Mouse (Mus musculus): ENCODE data around the gene Tnfsf15. TPM values are rescaled to one million over a fixed set of nuclear protein-coding genes. Genes with fewer than 3 reads are reported as not detected.

Gene Tnfsf15
- total and polyA plus RNA-seq, 2 experiments from 2014 or later: 0.04 to 0.26 TPM

- Histone ChIP-seq H3K27me3 (ENCODE audit: insufficient read depth, low read length) (no peaks in the 10 kb centered on the region), H3K4me2 (ENCODE audit: low read depth, low read length) (no peak overlapping the region), H3K9ac (replicated peaks; ENCODE audit: low read length) (no peak overlapping the region), H3K27ac (no peak overlapping the region), H3K9me3 (ENCODE audit: low read length) (no peaks in the 10 kb centered on the region), H3K4me1 (ENCODE audit: insufficient read depth, low read length) (no peaks in the 10 kb centered on the region), H3K4me3 (ENCODE audit: low read length) (no peak overlapping the region), H3K36me3 (ENCODE audit: insufficient read depth, low read length) (no peaks in the 10 kb centered on the region)
- DNase-seq (ENCODE audit: low spot score): no peak
- 85% methylated on average over 8 of the region's 8 CpGs for WGBS
- no peak for TF ChIP-seq CTCF (IDR thresholded peaks at IDR 0.05; ENCODE audit: low read depth)
- ATAC-seq: no peak
Observed at GRCm38 (mm10) chr4:63687429-63687828, 57.5 kb downstream of the Tnfsf15 start.

- Histone ChIP-seq H3K4me1 (ENCODE audit: insufficient read depth, low read length) (no peaks in the 10 kb centered on the region), H3K9ac (replicated peaks; ENCODE audit: low read length) (no peak overlapping the region), H3K4me2 (ENCODE audit: low read depth, low read length) (no peak overlapping the region), H3K27me3 (ENCODE audit: insufficient read depth, low read length) (no peaks in the 10 kb centered on the region), H3K4me3 (ENCODE audit: low read length) (no peak overlapping the region), H3K36me3 (ENCODE audit: insufficient read depth, low read length) (no peaks in the 10 kb centered on the region), H3K27ac (no peak overlapping the region), H3K9me3 (ENCODE audit: low read length) (no peaks in the 10 kb centered on the region)
- ATAC-seq (0 out of 2 replicates have a peak, but pooled peaks have one; percentile 18), DNase-seq (ENCODE audit: low spot score) (peak; percentile 40)
- peak; percentile 62 for TF ChIP-seq CTCF (IDR thresholded peaks at IDR 0.05; ENCODE audit: low read depth)
Observed at GRCm38 (mm10) chr4:63686157-63686556, 58.8 kb downstream of the Tnfsf15 start.

- Histone ChIP-seq H3K9ac (replicated peaks; ENCODE audit: low read length) (no peak overlapping the region), H3K36me3 (ENCODE audit: insufficient read depth, low read length) (no peaks in the 10 kb centered on the region), H3K27ac (no peak overlapping the region), H3K27me3 (ENCODE audit: insufficient read depth, low read length) (no peaks in the 10 kb centered on the region), H3K4me1 (ENCODE audit: insufficient read depth, low read length) (no peaks in the 10 kb centered on the region), H3K9me3 (ENCODE audit: low read length) (no peaks in the 10 kb centered on the region), H3K4me3 (ENCODE audit: low read length) (no peak overlapping the region), H3K4me2 (ENCODE audit: low read depth, low read length) (no peak overlapping the region)
- WGBS: 54% methylated on average over 4 of the region's 4 CpGs
- ATAC-seq (no peak), DNase-seq (ENCODE audit: low spot score) (no peak)
- no peak for TF ChIP-seq CTCF (IDR thresholded peaks at IDR 0.05; ENCODE audit: low read depth)
Observed at GRCm38 (mm10) chr4:63685253-63685525, 59.7 kb downstream of the Tnfsf15 start.

GRCm38 (mm10) chr4:63684412-63685252 lies 60.3 kb downstream of the Tnfsf15 start:
- ATAC-seq: no peak
- Histone ChIP-seq H3K4me2 (ENCODE audit: low read depth, low read length) (no peak overlapping the region), H3K27me3 (ENCODE audit: insufficient read depth, low read length) (no peaks in the 10 kb centered on the region), H3K4me3 (ENCODE audit: low read length) (no peak overlapping the region), H3K36me3 (ENCODE audit: insufficient read depth, low read length) (no peaks in the 10 kb centered on the region), H3K4me1 (ENCODE audit: insufficient read depth, low read length) (no peaks in the 10 kb centered on the region), H3K9ac (replicated peaks; ENCODE audit: low read length) (no peak overlapping the region), H3K9me3 (ENCODE audit: low read length) (no peaks in the 10 kb centered on the region), H3K27ac (no peak overlapping the region)
- no peak for DNase-seq (ENCODE audit: low spot score)
- WGBS: 84% methylated on average over 10 of the region's 10 CpGs
- TF ChIP-seq CTCF (IDR thresholded peaks at IDR 0.05; ENCODE audit: low read depth): no peak

GRCm38 (mm10) chr4:63683716-63684115 lies 61.2 kb downstream of the Tnfsf15 start:
- peak; percentile 58 for DNase-seq (ENCODE audit: low spot score)
- 77% methylated on average over 6 of the region's 6 CpGs for WGBS

GRCm38 (mm10) chr4:63683056-63683455 lies 61.9 kb downstream of the Tnfsf15 start:
- Histone ChIP-seq H3K9me3 (ENCODE audit: low read length) (no peaks in the 10 kb centered on the region), H3K27ac (no peak overlapping the region), H3K9ac (replicated peaks; ENCODE audit: low read length) (no peak overlapping the region), H3K36me3 (ENCODE audit: insufficient read depth, low read length) (no peaks in the 10 kb centered on the region), H3K4me3 (ENCODE audit: low read length) (no peak overlapping the region), H3K4me1 (ENCODE audit: insufficient read depth, low read length) (no peaks in the 10 kb centered on the region), H3K4me2 (ENCODE audit: low read depth, low read length) (no peak overlapping the region), H3K27me3 (ENCODE audit: insufficient read depth, low read length) (no peaks in the 10 kb centered on the region)
- no peak for DNase-seq (ENCODE audit: low spot score)
- 70% methylated on average over 11 of the region's 11 CpGs for WGBS
- TF ChIP-seq CTCF (IDR thresholded peaks at IDR 0.05; ENCODE audit: low read depth): no peak
- no peak for ATAC-seq

More at GRCm38 (mm10) chr4:63683716-63684115, 61.2 kb downstream of the Tnfsf15 start:
- H3K36me3 ChIP-seq (ENCODE audit: insufficient read depth, low read length): no peaks in the 10 kb centered on the region
- H3K9me3 ChIP-seq (ENCODE audit: low read length): no peaks in the 10 kb centered on the region
- H3K27me3 ChIP-seq (ENCODE audit: insufficient read depth, low read length): no peaks in the 10 kb centered on the region
- no peak for ATAC-seq
- no peak overlapping the region for H3K4me3 ChIP-seq (ENCODE audit: low read length)
- H3K9ac ChIP-seq (replicated peaks; ENCODE audit: low read length): no peak overlapping the region
- no peak for TF ChIP-seq CTCF (IDR thresholded peaks at IDR 0.05; ENCODE audit: low read depth)
- H3K4me1 ChIP-seq (ENCODE audit: insufficient read depth, low read length): no peaks in the 10 kb centered on the region
- no peak overlapping the region for H3K27ac ChIP-seq
- no peak overlapping the region for H3K4me2 ChIP-seq (ENCODE audit: low read depth, low read length)

- no peaks in the 10 kb centered on the region for H3K9me3 ChIP-seq (ENCODE audit: low read length)
- no peaks in the 10 kb centered on the region for H3K36me3 ChIP-seq (ENCODE audit: insufficient read depth, low read length)
- 83% methylated on average over 2 of the region's 2 CpGs for WGBS
- no peaks in the 10 kb centered on the region for H3K4me1 ChIP-seq (ENCODE audit: insufficient read depth, low read length)
- H3K9ac ChIP-seq (replicated peaks; ENCODE audit: low read length): no peak overlapping the region
- DNase-seq (ENCODE audit: low spot score) (no peak), ATAC-seq (no peak)
- H3K4me3 ChIP-seq (ENCODE audit: low read length): no peak overlapping the region
- no peaks in the 10 kb centered on the region for H3K27me3 ChIP-seq (ENCODE audit: insufficient read depth, low read length)
- H3K27ac ChIP-seq: no peak overlapping the region
- TF ChIP-seq CTCF (IDR thresholded peaks at IDR 0.05; ENCODE audit: low read depth): no peak
- H3K4me2 ChIP-seq (ENCODE audit: low read depth, low read length): no peak overlapping the region
Observed at GRCm38 (mm10) chr4:63682441-63682840, 62.5 kb downstream of the Tnfsf15 start.

Measured in hindbrain, postnatal 0 days (tissue).